In the genomic region with DNA sequence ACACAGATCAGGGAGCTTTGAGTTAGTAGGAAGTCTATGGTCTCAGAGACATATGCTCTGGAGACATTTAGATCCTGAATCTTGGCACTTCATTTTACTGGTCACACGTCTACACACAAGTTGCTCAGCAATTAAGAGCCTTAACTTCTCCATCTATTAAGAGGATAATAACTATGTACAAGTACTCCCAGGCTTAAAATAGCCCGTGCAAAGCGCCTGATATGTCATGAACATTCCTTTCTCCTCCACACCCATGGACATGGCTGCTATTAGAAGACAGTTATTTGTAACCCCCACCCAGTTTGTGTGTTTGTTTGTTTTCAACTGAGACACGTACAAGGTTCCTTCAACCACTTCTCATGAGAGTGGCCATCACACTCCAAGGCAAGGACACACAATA, we compare ENCODE assay signal across 31 mouse cellular contexts. TPM values are rescaled to one million over a fixed set of nuclear protein-coding genes. Genes with fewer than 3 reads are reported as not detected.
DNase-seq lines count a peak whose midpoint lies in the region; ATAC-seq and TF ChIP-seq lines count a peak whose summit lies in the region.
"Had no signal": no experiment of that assay in that cellular context is flagged by ENCODE, and none has a peak within 500 bp of the region (broad histone marks: within the 10 kb centered on the region; RNA-seq: fewer than 3 reads in every experiment).

No protein-coding gene starts in this region.

- H3K27me3 ChIP-seq in lung, embryonic 15.5 days: no peaks in the 10 kb centered on the region
- H3K27me3 ChIP-seq in lung, postnatal 0 days (replicated peaks; ENCODE audit: insufficient read depth, low read length): no peaks in the 10 kb centered on the region
- no peaks in the 10 kb centered on the region for H3K27me3 ChIP-seq in CH12.LX (replicated peaks)
- H3K27me3 ChIP-seq: embryonic facial prominence, embryonic 13.5 days; embryonic facial prominence, embryonic 15.5 days; forebrain, embryonic 12.5 days had no signal

- H3K79me2 ChIP-seq in CH12.LX (replicated peaks; ENCODE audit: control insufficient read depth, extremely low read depth, insufficient read depth, poor library complexity, severe bottlenecking): no peaks in the 10 kb centered on the region

- H3K27ac ChIP-seq in lung, embryonic 15.5 days: peak overlapping the region; percentile 46; the same call in 1 of the 2 replicates
- H3K27ac ChIP-seq in lung, postnatal 0 days (ENCODE audit: low read length): peak overlapping the region; percentile 49
- no peak overlapping the region for H3K27ac ChIP-seq in CH12.LX (ENCODE audit: insufficient read depth, low read depth)
- H3K27ac ChIP-seq: embryonic facial prominence, embryonic 13.5 days; embryonic facial prominence, embryonic 15.5 days; forebrain, embryonic 10.5 days; forebrain, embryonic 12.5 days had no signal

- ATAC-seq in lung, embryonic 15.5 days (ENCODE audit: borderline replicate concordance, extremely low read depth, low FRiP score, low TSS enrichment): peak; percentile 58
- peak; percentile 49 for ATAC-seq in lung, postnatal 0 days
- ATAC-seq: activated CD4-positive, CD25-positive, alpha-beta regulatory T cell, adult 4 months; forebrain, embryonic 14.5 days; forebrain, embryonic 16.5 days; Patski had no signal

- dilution Hi-C loops in CH12.LX (cut with MboI; ENCODE audit: extremely low pct_ligation_motif_present, extremely low pct_unique_long_range_greater_than_20kb, low sequenced_read_pairs): no loop called here

- DNase-seq in lung, postnatal 10 days: no peak
- DNase-seq in lung, postnatal 0 days (ENCODE audit: low spot score): peak; percentile 38
- DNase-seq in lung, postnatal 4 days: no peak
- DNase-seq in CH12.LX (ENCODE audit: extremely low read depth): no peak
- peak; percentile 12 for DNase-seq in brain, adult 2 months (ENCODE audit: low read depth, low spot score)
- no peak for DNase-seq in gastrocnemius, postnatal 25 days
- DNase-seq: adrenal gland, adult 8-10 months; adrenal gland, postnatal 14 days; adrenal gland, postnatal 36 days; cerebellum, adult 11 months; cerebellum, adult 18-20 months; cerebellum, adult 8-10 months; cerebellum, adult 9-11 months; cerebellum, postnatal 14 days; cerebellum, postnatal 36 days; embryo, embryonic 11 days had no signal

- no peak for TF ChIP-seq POLR2A in CH12.LX (IDR thresholded peaks at IDR 0.05; ENCODE audit: low read depth, low read length)

- no peak overlapping the region for H3K4me3 ChIP-seq in lung, embryonic 15.5 days
- no peak overlapping the region for H3K4me3 ChIP-seq in lung, postnatal 0 days (ENCODE audit: low read depth, low read length)
- no peak overlapping the region for H3K4me3 ChIP-seq in CH12.LX (replicated peaks in 1 of 3; ENCODE audit: low read depth in 2 of 3, low read length in 2 of 3, poor library complexity in 1 of 3)
- H3K4me3 ChIP-seq: embryonic facial prominence, embryonic 13.5 days; embryonic facial prominence, embryonic 15.5 days; erythroblast, embryonic 14.5 days; forebrain, embryonic 10.5 days; forebrain, embryonic 12.5 days had no signal

- no peak for TF ChIP-seq CTCF in lung, postnatal 0 days (IDR thresholded peaks at IDR 0.05)
- no peak for TF ChIP-seq CTCF in CH12.LX (conservative IDR thresholded peaks at IDR 0.05 in 1 of 2, IDR thresholded peaks at IDR 0.05 in 1 of 2; ENCODE audit: low read depth in 2 of 2, low read length in 2 of 2)

- 57% methylated on average over 4 of the region's 4 CpGs for WGBS in lung, embryonic 15.5 days
- 39% methylated on average over 4 of the region's 4 CpGs for WGBS in lung, postnatal 0 days

- no peak for TF ChIP-seq RAD21 in CH12.LX (IDR thresholded peaks at IDR 0.05; ENCODE audit: low read depth, low read length)

- H3K36me3 ChIP-seq in lung, embryonic 15.5 days: no peaks in the 10 kb centered on the region
- H3K36me3 ChIP-seq in lung, postnatal 0 days (ENCODE audit: insufficient read depth, low read length): no peaks in the 10 kb centered on the region
- H3K36me3 ChIP-seq in CH12.LX (replicated peaks in 1 of 2; ENCODE audit: control insufficient read depth in 1 of 2, insufficient read depth in 1 of 2, low read length in 1 of 2): no peaks in the 10 kb centered on the region
- H3K36me3 ChIP-seq: embryonic facial prominence, embryonic 13.5 days; embryonic facial prominence, embryonic 15.5 days; forebrain, embryonic 10.5 days; forebrain, embryonic 12.5 days; G1E had no signal

- in situ Hi-C loops in CH12.LX (cut with MboI; ENCODE audit: low pct_ligation_motif_present, low pct_unique_long_range_greater_than_20kb, low sequenced_read_pairs): no loop called here

- H3K9ac ChIP-seq in lung, embryonic 15.5 days: no peak overlapping the region
- H3K9ac ChIP-seq in lung, postnatal 0 days (replicated peaks; ENCODE audit: low read depth): no peak overlapping the region
- no peak overlapping the region for H3K9ac ChIP-seq in CH12.LX (ENCODE audit: insufficient read depth, low read depth)
- H3K9ac ChIP-seq: embryonic facial prominence, embryonic 13.5 days; embryonic facial prominence, embryonic 15.5 days; forebrain, embryonic 12.5 days had no signal

- TF ChIP-seq EP300 in lung, postnatal 0 days (IDR thresholded peaks at IDR 0.05): no peak
- no peak for TF ChIP-seq EP300 in CH12.LX (IDR thresholded peaks at IDR 0.05; ENCODE audit: low read length)

- H3K4me1 ChIP-seq in lung, embryonic 15.5 days: no peaks in the 10 kb centered on the region
- H3K4me1 ChIP-seq in lung, postnatal 0 days (ENCODE audit: insufficient read depth, low read depth, low read length): no peaks in the 10 kb centered on the region
- H3K4me1 ChIP-seq in CH12.LX (ENCODE audit: control insufficient read depth in 1 of 2, insufficient read depth in 2 of 2): no peaks in the 10 kb centered on the region
- H3K4me1 ChIP-seq: embryonic facial prominence, embryonic 13.5 days; embryonic facial prominence, embryonic 15.5 days; forebrain, embryonic 10.5 days; forebrain, embryonic 12.5 days had no signal

- H3K9me3 ChIP-seq in lung, embryonic 15.5 days: no peaks in the 10 kb centered on the region
- no peaks in the 10 kb centered on the region for H3K9me3 ChIP-seq in lung, postnatal 0 days (ENCODE audit: low read length)
- no peaks in the 10 kb centered on the region for H3K9me3 ChIP-seq in CH12.LX (replicated peaks; ENCODE audit: low read length)
- H3K9me3 ChIP-seq: embryonic facial prominence, embryonic 13.5 days; embryonic facial prominence, embryonic 15.5 days; forebrain, embryonic 10.5 days; forebrain, embryonic 12.5 days had no signal

- no peak overlapping the region for H3K4me2 ChIP-seq in lung, embryonic 15.5 days
- H3K4me2 ChIP-seq in lung, postnatal 0 days (replicated peaks; ENCODE audit: low read depth, low read length): no peak overlapping the region
- peak overlapping the region; percentile 78; the same call in 1 of the 2 replicates for H3K4me2 ChIP-seq in CH12.LX (ENCODE audit: insufficient read depth, low read depth, poor library complexity, severe bottlenecking)
- H3K4me2 ChIP-seq: embryonic facial prominence, embryonic 13.5 days; embryonic facial prominence, embryonic 15.5 days; forebrain, embryonic 12.5 days had no signal

TF ChIP-seq in CH12.LX, 34 proteins besides CTCF, POLR2A, EP300 and RAD21:
- TF ChIP-seq MAZ (IDR thresholded peaks at IDR 0.05; ENCODE audit: low read depth, low read length) (no peak), SMC3 (IDR thresholded peaks at IDR 0.05; ENCODE audit: low read depth, low read length) (no peak), NRF1 (IDR thresholded peaks at IDR 0.05; ENCODE audit: low read depth, low read length) (no peak), HCFC1 (IDR thresholded peaks at IDR 0.05; ENCODE audit: low read depth, low read length) (no peak), MXI1 (IDR thresholded peaks at IDR 0.05; ENCODE audit: low read depth, low read length) (no peak), USF1 (IDR thresholded peaks at IDR 0.05; ENCODE audit: low read depth, low read length) (no peak), BHLHE40 (IDR thresholded peaks at IDR 0.05; ENCODE audit: low read depth, low read length) (no peak), GABPA (IDR thresholded peaks at IDR 0.05; ENCODE audit: insufficient replicate concordance, low read depth, low read length) (no peak), SIN3A (IDR thresholded peaks at IDR 0.05; ENCODE audit: low read length) (no peak), USF2 (conservative IDR thresholded peaks at IDR 0.05; ENCODE audit: low read depth, low read length) (no peak), JUN (IDR thresholded peaks at IDR 0.05; ENCODE audit: insufficient read depth, low read depth, low read length) (no peak), CHD2 (IDR thresholded peaks at IDR 0.05; ENCODE audit: low read length) (no peak), ZC3H11A (IDR thresholded peaks at IDR 0.05; ENCODE audit: low read depth, low read length) (no peak), ETS1 (conservative IDR thresholded peaks at IDR 0.05; ENCODE audit: low read depth, low read length) (no peak), ZNF384 (IDR thresholded peaks at IDR 0.05; ENCODE audit: low read depth, low read length) (no peak)

RNA-seq across cellular contexts. Expression of a gene that starts 1.4 kb away (rescaled TPM):
- polyA plus RNA-seq in lung, embryonic 15.5 days (2015; fragmentation: Nextera tagmentation; extraction: Ambion mirVana): not detected in 2 replicates
- polyA plus RNA-seq in lung, postnatal 0 days (2015; fragmentation: Nextera tagmentation; extraction: Ambion mirVana): not detected in 2 replicates
- total RNA-seq in CH12.LX (2012; rRNA removed) (not detected in 2 replicates), CH12.LX (2014; rRNA removed) (not detected in 2 replicates)
- polyA plus RNA-seq in CH12.LX (2012; ENCODE audit: insufficient read length, low read depth): not detected in 2 replicates
- not detected for total RNA-seq in gastrocnemius, postnatal 25 days (2021)
- total RNA-seq: common myeloid progenitor, adult 5-6 weeks had no signal
- polyA plus RNA-seq: activated CD4-positive, CD25-positive, alpha-beta regulatory T cell, adult 4 months; brain, embryonic 14.5 days; C2C12; embryonic facial prominence, embryonic 11.5 days; embryonic facial prominence, embryonic 13.5 days; erythroblast, embryonic 14.5 days; forebrain, embryonic 10.5 days; forebrain, embryonic 12.5 days; forebrain, embryonic 14.5 days; forebrain, embryonic 16.5 days; G1E had no signal

RNA-seq across cellular contexts. Expression of a gene that starts 25.0 kb away (rescaled TPM):
- 2.3 and 3.3 TPM in 2 replicates for polyA plus RNA-seq in lung, embryonic 15.5 days (2015; fragmentation: Nextera tagmentation; extraction: Ambion mirVana)
- 4.2 and 5.1 TPM in 2 replicates for polyA plus RNA-seq in lung, postnatal 0 days (2015; fragmentation: Nextera tagmentation; extraction: Ambion mirVana)
- total RNA-seq in CH12.LX (2012; rRNA removed): not detected in 2 replicates
- not detected in 2 replicates for total RNA-seq in CH12.LX (2014; rRNA removed)
- polyA plus RNA-seq in CH12.LX (2012; ENCODE audit: insufficient read length, low read depth): not detected in 2 replicates
- total RNA-seq in gastrocnemius, postnatal 25 days (2021): under 1 TPM in 1 of 2 experiments, not detected in 1; 0.05 TPM
- total RNA-seq: common myeloid progenitor, adult 5-6 weeks had no signal
- polyA plus RNA-seq: activated CD4-positive, CD25-positive, alpha-beta regulatory T cell, adult 4 months; erythroblast, embryonic 14.5 days; G1E had no signal

RNA-seq across cellular contexts. Expression of a gene that starts 53.2 kb away (rescaled TPM):
- 1,226 and 1,272 TPM in 2 replicates for polyA plus RNA-seq in lung, embryonic 15.5 days (2015; fragmentation: Nextera tagmentation; extraction: Ambion mirVana)
- polyA plus RNA-seq in lung, postnatal 0 days (2015; fragmentation: Nextera tagmentation; extraction: Ambion mirVana): 2,427 and 2,513 TPM in 2 replicates
- total RNA-seq in CH12.LX (2012; rRNA removed) (33.4 and 47.2 TPM in 2 replicates), CH12.LX (2014; rRNA removed) (68.9 and 75.2 TPM in 2 replicates)
- polyA plus RNA-seq in CH12.LX (2012; ENCODE audit: insufficient read length, low read depth): 448 and 468 TPM in 2 replicates
- total RNA-seq in gastrocnemius, postnatal 25 days (2021): 10 to 100 TPM; 50.6 to 90.7 TPM
- total RNA-seq: G1E had no signal
- polyA plus RNA-seq: G1E had no signal

Comparison
In these comparisons a context has a peak if more than half of its experiments do, and no peak if none do; other contexts are left out.
1. DNase-seq: peak in lung, postnatal 0 days (single experiment) and brain, adult 2 months (single experiment); none in lung, postnatal 10 days (single experiment), lung, postnatal 4 days (0 of 2), CH12.LX (single experiment) and gastrocnemius, postnatal 25 days (single experiment).